Mouse (Mus musculus) thymus, postnatal 10 days (tissue): ENCODE data around the gene Glce.

Source experiments
- DNase-seq, 2 experiments: peaks; one replicate each; pipeline ENCODE4 v3.0.0; 2021; ENCODE audit warnings: low spot score in 2 of 2

The Glce gene

DNA sequence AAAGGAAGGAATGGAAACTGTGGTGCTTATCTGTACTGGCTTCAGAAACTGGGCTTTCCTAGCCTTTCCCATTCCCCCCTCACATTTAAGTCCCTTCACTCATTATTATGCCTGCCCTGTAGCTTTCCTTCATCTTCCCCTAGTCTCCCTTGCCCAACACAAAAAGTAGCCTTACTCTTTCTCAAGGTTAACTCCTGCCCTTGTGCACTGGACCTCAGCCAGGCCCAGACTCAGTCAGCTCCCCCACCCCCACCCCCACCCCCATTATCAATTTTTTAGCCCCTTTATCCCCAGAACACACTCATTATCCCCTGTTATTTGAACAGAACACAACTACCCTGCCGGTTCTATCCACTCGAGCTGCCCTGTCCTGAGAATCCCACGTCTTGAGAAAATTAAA is 1.0 kb upstream of the Glce start:
- no peak for DNase-seq

GRCm38 (mm10) chr9:62121551-62122447 is 656 bp downstream of the Glce start:
- peak; percentile 45 to 60 for DNase-seq

- DNase-seq: no peak
Measured at GRCm38 (mm10) chr9:62118754-62119153, 3.7 kb downstream of the Glce start.

GRCm38 (mm10) chr9:62115826-62116225 is 6.6 kb downstream of the Glce start:
- no peak for DNase-seq

- DNase-seq: no peak
Measured at GRCm38 (mm10) chr9:62096603-62097002, 25.9 kb downstream of the Glce start.

- no peak for DNase-seq
Measured at GRCm38 (mm10) chr9:62091604-62092003, 30.9 kb downstream of the Glce start.

- no peak for DNase-seq
Measured at GRCm38 (mm10) chr9:62085548-62085947, 36.9 kb downstream of the Glce start.

- no peak for DNase-seq
Measured at GRCm38 (mm10) chr9:62084896-62085295, 37.6 kb downstream of the Glce start.

DNA sequence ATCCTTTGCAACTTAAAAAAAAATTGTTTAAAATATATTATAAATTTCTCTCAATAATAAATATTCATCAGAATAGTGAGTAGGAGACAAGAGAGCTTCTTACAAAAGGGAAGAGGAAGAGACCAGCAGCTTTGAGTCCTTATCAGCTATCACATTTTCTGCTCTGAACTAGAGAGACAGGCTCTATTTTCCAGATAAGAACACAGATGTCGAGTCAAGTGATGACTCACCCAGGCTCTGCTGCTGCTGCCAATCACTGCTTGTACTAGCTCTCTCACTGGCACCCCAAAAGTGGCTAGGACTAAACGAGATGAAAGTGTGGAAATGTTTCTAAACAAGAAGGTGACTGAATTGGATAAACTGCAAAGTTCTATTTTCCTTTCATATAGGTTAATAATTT is 39.5 kb downstream of the Glce start:
- no peak for DNase-seq

GRCm38 (mm10) chr9:62081542-62081941 is 40.9 kb downstream of the Glce start:
- no peak for DNase-seq

DNA sequence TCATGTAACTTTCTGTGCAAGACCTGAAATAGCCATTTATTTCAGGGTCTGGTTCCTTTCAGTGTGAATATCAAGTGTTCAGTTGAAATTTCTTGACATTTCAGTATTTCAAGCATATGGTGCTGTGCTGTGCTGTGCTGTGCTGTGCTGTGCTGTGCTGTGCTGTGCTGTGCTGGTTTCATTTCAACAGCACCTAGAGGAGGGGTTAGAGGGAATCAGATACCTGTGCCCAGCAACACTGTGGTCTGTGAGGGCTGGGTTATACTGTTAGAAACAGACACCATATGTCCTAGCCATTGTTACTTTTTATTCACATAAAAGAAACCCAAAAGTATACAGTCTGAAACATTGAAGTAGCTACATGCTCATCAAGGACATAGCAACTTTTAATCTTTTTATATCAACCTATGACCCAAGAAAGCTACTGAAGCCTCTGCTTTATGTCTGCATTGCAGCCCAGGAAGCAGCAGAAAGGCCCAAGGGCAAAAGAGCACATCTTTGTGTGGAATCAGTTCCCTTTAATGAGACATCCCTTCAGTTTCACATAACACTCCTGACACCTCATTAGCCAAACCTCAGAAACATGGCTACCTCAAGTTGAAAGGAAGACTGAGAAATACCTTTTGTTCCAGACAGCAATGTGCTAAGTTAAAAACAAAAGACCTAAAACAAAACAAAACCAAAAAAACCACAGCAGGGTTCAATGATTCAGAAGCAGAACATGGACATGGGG is 42.3 kb downstream of the Glce start:
- no peak for DNase-seq

GRCm38 (mm10) chr9:62062234-62062633 is 60.2 kb downstream of the Glce start:
- DNase-seq: no peak

- no peak for DNase-seq
Measured at GRCm38 (mm10) chr9:62060431-62060830, 62.0 kb downstream of the Glce start.

GRCm38 (mm10) chr9:62059941-62060340 is 62.5 kb downstream of the Glce start:
- no peak for DNase-seq

GRCm38 (mm10) chr9:62057881-62058506 is 64.5 kb downstream of the Glce start:
- no peak for DNase-seq

DNA sequence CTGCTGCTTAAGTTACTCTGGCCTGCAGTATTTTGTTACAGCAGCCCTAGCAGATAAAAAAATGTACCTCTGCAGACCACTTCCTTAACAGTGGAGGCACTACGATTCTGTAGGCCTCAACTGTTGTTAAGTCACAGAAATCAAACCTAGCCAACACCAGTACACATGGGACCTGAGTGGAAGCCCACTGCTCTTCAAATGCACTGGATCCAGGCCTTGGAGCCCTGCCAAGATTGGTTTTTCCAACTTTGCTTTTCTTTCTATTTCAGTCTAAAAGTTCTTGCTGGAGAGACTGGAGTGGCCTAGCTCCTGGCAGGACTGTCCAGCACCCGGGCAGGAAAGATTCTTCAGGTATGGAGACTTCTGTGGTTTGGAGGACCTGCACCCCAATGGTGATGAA is 66.2 kb downstream of the Glce start:
- DNase-seq: no peak

DNA sequence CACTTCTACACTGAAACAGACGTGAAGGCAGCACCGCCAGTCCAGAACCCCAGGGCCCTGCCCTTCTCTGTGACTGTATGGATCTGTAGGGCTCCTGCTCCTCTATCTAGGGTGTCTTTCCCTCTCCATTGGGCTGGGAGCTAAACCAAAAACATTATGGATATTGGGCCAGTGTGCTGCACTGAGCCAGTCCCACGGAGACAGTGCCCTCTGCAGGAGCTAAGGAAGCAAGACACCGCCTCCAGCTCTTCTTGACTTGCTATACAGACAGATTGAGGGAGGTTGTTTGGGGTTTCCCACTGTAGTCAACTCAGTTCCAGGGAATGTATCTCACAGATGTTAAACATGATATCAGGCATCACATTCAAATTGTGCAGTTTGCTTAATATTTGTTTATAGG is 71.7 kb downstream of the Glce start:
- DNase-seq: no peak

DNA sequence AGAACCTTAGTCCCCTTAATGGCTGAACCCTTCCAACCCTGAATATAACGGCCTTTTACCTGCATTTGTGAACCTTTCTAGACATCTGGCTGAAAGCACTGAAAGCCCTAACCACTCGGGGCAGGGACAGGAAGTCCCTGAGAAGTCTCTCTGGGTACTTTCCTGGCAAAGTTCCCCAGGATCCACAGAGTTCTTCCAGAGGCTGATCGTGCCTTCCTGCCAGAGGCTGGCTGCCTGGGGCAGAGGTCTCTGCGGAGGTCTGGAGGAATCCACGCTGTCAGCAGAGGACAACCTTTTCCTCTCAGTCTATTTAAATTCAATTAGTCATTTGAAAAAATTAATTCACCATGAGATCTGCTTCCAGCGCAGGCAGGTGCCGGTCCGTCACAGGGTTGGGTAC is 73.3 kb downstream of the Glce start:
- DNase-seq: no peak

DNA sequence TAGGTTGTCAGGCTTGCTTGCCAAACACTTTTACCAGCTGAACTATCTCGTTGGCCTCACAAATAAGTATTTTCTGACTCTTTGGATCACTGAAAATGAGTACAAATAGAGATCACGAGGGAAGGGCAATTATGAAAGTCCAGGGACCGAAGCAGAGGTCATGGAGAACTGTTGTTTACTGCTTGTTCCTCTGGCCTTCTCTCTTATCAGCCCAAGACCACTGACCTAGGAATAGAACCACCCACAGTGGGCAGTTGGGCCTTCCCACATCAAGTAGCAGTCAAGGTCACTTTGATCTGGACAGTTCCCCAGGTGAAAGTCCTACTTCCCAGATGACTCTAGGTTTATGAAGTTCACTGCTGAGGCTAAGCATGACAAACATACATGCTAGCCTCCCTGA is 80.3 kb downstream of the Glce start:
- DNase-seq: no peak

DNA sequence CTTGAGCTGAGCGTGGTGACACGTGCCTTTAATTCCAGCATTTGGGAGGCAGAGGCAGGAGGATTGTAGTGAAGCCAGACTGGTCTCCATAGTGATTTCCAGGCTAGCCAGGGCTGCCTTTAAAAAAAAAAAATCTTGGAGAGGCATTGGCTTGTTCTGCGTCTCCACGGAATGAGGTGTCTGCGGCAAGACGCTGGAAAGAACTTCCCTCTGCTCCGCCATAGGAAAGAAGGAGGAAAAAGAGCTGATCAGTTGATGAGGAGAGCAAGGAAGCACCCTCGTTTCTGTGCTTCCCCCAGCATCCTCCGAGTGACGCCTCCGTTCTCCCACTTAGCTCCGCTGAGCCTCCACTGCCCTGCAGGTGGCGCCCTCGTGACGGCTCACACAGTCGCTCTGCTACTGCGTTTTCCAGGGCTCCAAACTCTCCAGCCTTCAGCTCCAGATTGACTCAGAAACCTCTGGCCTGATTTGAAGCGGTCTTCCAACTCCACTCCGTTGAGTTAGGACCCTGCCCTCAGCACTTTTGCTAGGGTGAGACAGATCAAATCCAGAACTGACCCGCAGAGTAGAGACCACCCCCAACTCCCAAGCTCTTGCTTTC is 82.3 kb downstream of the Glce start:
- peak; percentile 67 to 88 for DNase-seq

DNA sequence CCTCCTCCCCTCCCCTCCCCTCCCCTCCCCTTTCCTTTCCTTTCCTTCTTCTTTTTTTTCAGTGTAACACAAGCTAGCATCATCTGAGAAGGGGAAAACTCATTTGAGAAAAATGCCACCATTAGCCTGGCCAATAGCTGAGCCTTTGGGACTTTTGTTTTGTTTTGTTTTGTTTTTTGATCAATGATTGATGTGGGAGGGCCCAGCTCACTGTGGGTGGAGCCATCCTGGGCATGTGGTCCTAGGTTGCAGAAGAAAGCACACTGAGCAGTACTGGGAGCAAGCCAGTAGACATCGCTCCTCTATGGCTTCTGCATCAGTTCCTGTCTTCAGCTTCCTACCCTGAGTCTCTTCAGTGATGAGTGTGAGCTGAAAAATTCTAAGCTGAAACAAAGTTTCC is 86.6 kb downstream of the Glce start:
- no peak for DNase-seq

GRCm38 (mm10) chr9:62032206-62032605 is 90.2 kb downstream of the Glce start:
- DNase-seq: no peak
